ENCODE assay signal across 27 mouse cellular contexts in genomic region chr14:99339021-99339420, GRCm38 (mm10). TPM values are rescaled to one million over a fixed set of nuclear protein-coding genes. Genes with fewer than 3 reads are reported as not detected.
DNase-seq lines count a peak whose midpoint lies in the region; ATAC-seq and TF ChIP-seq lines count a peak whose summit lies in the region.
"Had no signal": no experiment of that assay in that cellular context is flagged by ENCODE, and none has a peak within 500 bp of the region (broad histone marks: within the 10 kb centered on the region; RNA-seq: fewer than 3 reads in every experiment).

No protein-coding gene starts in this region.

- H3K4me2 ChIP-seq in forebrain, postnatal 0 days (ENCODE audit: low read depth), result no peak overlapping the region
- no peak overlapping the region for H3K4me2 ChIP-seq in forebrain, embryonic 12.5 days
- peak overlapping the region; percentile 12; the same call in 1 of the 2 replicates for H3K4me2 ChIP-seq in lung, embryonic 14.5 days
- H3K4me2 ChIP-seq: embryonic facial prominence, embryonic 13.5 days; heart, embryonic 13.5 days; kidney, embryonic 15.5 days; limb, embryonic 12.5 days; liver, embryonic 15.5 days; lung, embryonic 15.5 days; midbrain, embryonic 12.5 days; neural tube, embryonic 13.5 days had no signal

- 63% methylated on average over 8 of the region's 8 CpGs for WGBS in forebrain, postnatal 0 days
- 72% methylated on average over 8 of the region's 8 CpGs for WGBS in forebrain, embryonic 12.5 days
- 46% methylated on average over 8 of the region's 8 CpGs for WGBS in lung, embryonic 14.5 days

- TF ChIP-seq CTCF in forebrain, postnatal 0 days (IDR thresholded peaks at IDR 0.05; ENCODE audit: low read depth), result no peak
- no peak for TF ChIP-seq CTCF in lung, embryonic 14.5 days (IDR thresholded peaks at IDR 0.05; ENCODE audit: low read depth)
- TF ChIP-seq CTCF in brain, embryonic 14.5 days (IDR thresholded peaks at IDR 0.05; ENCODE audit: borderline replicate concordance, extremely low read depth, insufficient read depth, insufficient read length), result no peak

- no peak overlapping the region for H3K4me3 ChIP-seq in forebrain, postnatal 0 days (ENCODE audit: low read depth, low read length)
- H3K4me3 ChIP-seq in forebrain, embryonic 12.5 days (replicated peaks), result no peak overlapping the region
- H3K4me3 ChIP-seq in lung, embryonic 14.5 days (ENCODE audit: low read depth, low read length), result no peak overlapping the region
- H3K4me3 ChIP-seq: embryonic facial prominence, embryonic 13.5 days; forebrain, embryonic 10.5 days; gastrocnemius, adult 2 months; heart, adult 2 months; heart, embryonic 13.5 days; kidney, embryonic 15.5 days; left cerebral cortex, adult 2 months; limb, embryonic 12.5 days; liver, embryonic 15.5 days; lung, embryonic 15.5 days; midbrain, embryonic 12.5 days; neural tube, embryonic 13.5 days had no signal

- no peaks in the 10 kb centered on the region for H3K4me1 ChIP-seq in forebrain, postnatal 0 days (ENCODE audit: insufficient read depth)
- H3K4me1 ChIP-seq in forebrain, embryonic 12.5 days, result 0 out of 2 replicates have a peak, but pooled peaks cover 3% of the 10 kb centered on the region
- H3K4me1 ChIP-seq in lung, embryonic 14.5 days (ENCODE audit: insufficient read depth), result no peaks in the 10 kb centered on the region
- H3K4me1 ChIP-seq: embryonic facial prominence, embryonic 13.5 days; limb, embryonic 12.5 days; liver, embryonic 15.5 days; lung, embryonic 15.5 days; neural tube, embryonic 13.5 days had no signal

- H3K9me3 ChIP-seq in forebrain, postnatal 0 days (ENCODE audit: low read length), result no peaks in the 10 kb centered on the region
- H3K9me3 ChIP-seq in forebrain, embryonic 12.5 days, result no peaks in the 10 kb centered on the region
- H3K9me3 ChIP-seq in lung, embryonic 14.5 days (ENCODE audit: low read depth, low read length), result no peaks in the 10 kb centered on the region
- H3K9me3 ChIP-seq: embryonic facial prominence, embryonic 13.5 days; forebrain, embryonic 10.5 days; heart, embryonic 13.5 days; kidney, embryonic 15.5 days; limb, embryonic 12.5 days; liver, embryonic 15.5 days; lung, embryonic 15.5 days; midbrain, embryonic 12.5 days; neural tube, embryonic 13.5 days had no signal

- no peaks in the 10 kb centered on the region for H3K27me3 ChIP-seq in forebrain, postnatal 0 days (ENCODE audit: insufficient read depth, low read length)
- H3K27me3 ChIP-seq in forebrain, embryonic 12.5 days, result no peaks in the 10 kb centered on the region
- no peaks in the 10 kb centered on the region for H3K27me3 ChIP-seq in lung, embryonic 14.5 days (ENCODE audit: insufficient read depth, low read length)
- H3K27me3 ChIP-seq: embryonic facial prominence, embryonic 13.5 days; heart, embryonic 13.5 days; kidney, embryonic 15.5 days; limb, embryonic 12.5 days; liver, embryonic 15.5 days; lung, embryonic 15.5 days; midbrain, embryonic 12.5 days; neural tube, embryonic 13.5 days had no signal

- H3K27ac ChIP-seq in forebrain, postnatal 0 days (ENCODE audit: low read depth, low read length), result no peak overlapping the region
- H3K27ac ChIP-seq in forebrain, embryonic 12.5 days, result no peak overlapping the region
- no peak overlapping the region for H3K27ac ChIP-seq in lung, embryonic 14.5 days (ENCODE audit: low read depth)
- H3K27ac ChIP-seq: embryonic facial prominence, embryonic 13.5 days; forebrain, embryonic 10.5 days; gastrocnemius, adult 2 months; heart, adult 2 months; heart, embryonic 13.5 days; kidney, embryonic 15.5 days; left cerebral cortex, adult 2 months; limb, embryonic 12.5 days; liver, embryonic 15.5 days; lung, embryonic 15.5 days; midbrain, embryonic 12.5 days; neural tube, embryonic 13.5 days had no signal

- peak; percentile 33 for DNase-seq in forebrain, postnatal 0 days
- no peak for DNase-seq in lung, embryonic 14.5 days
- no peak for DNase-seq in lung, postnatal 10 days
- DNase-seq in ES-CJ7 (ENCODE audit: low read depth, low spot score), result peak; percentile 59
- DNase-seq in brain, embryonic 14.5 days (ENCODE audit: low read depth), result peak; percentile 32
- DNase-seq in cerebellum, adult 18-20 months, result no peak
- DNase-seq: adrenal gland, postnatal 14 days; cerebellum, adult 8-10 months; gastrocnemius, adult 2 months; gastrocnemius, postnatal 36 days; heart, adult 2 months; heart, postnatal 10 days; kidney, adult 18-20 months; lung, postnatal 36 days; right cerebral cortex, postnatal 4 days had no signal

- no peaks in the 10 kb centered on the region for H3K36me3 ChIP-seq in forebrain, postnatal 0 days (ENCODE audit: insufficient read depth)
- H3K36me3 ChIP-seq in forebrain, embryonic 12.5 days (replicated peaks), result no peaks in the 10 kb centered on the region
- no peaks in the 10 kb centered on the region for H3K36me3 ChIP-seq in lung, embryonic 14.5 days (ENCODE audit: insufficient read depth)
- H3K36me3 ChIP-seq: embryonic facial prominence, embryonic 13.5 days; forebrain, embryonic 10.5 days; G1E; heart, embryonic 13.5 days; kidney, embryonic 15.5 days; limb, embryonic 12.5 days; liver, embryonic 15.5 days; lung, embryonic 15.5 days; midbrain, embryonic 12.5 days; neural tube, embryonic 13.5 days had no signal

- peak; percentile 70; the same call in 1 of the 2 replicates for ATAC-seq in forebrain, postnatal 0 days
- no peak for ATAC-seq in forebrain, embryonic 12.5 days (ENCODE audit: low FRiP score)
- ATAC-seq in lung, embryonic 14.5 days (ENCODE audit: insufficient read depth), result no peak

- no peak overlapping the region for H3K9ac ChIP-seq in forebrain, postnatal 0 days
- H3K9ac ChIP-seq in forebrain, embryonic 12.5 days, result no peak overlapping the region
- H3K9ac ChIP-seq in lung, embryonic 14.5 days, result no peak overlapping the region
- H3K9ac ChIP-seq: embryonic facial prominence, embryonic 13.5 days; heart, embryonic 13.5 days; kidney, embryonic 15.5 days; limb, embryonic 12.5 days; liver, embryonic 15.5 days; lung, embryonic 15.5 days; midbrain, embryonic 12.5 days; neural tube, embryonic 13.5 days had no signal

- no peak for TF ChIP-seq POLR2A in brain, embryonic 14.5 days (IDR thresholded peaks at IDR 0.05; ENCODE audit: borderline replicate concordance, extremely low read depth, insufficient read depth, insufficient read length, poor library complexity, severe bottlenecking)

RNA-seq across cellular contexts. Expression of gene Klf5, which starts 40.5 kb away (rescaled TPM):
- 5.5 and 6.2 TPM in 2 replicates for total RNA-seq in forebrain, postnatal 0 days (2014; rRNA removed)
- polyA plus RNA-seq in forebrain, postnatal 0 days (2015; fragmentation: Nextera tagmentation; extraction: Ambion mirVana), result 9.7 and 12.1 TPM in 2 replicates
- 2.0 and 2.1 TPM in 2 replicates for polyA plus RNA-seq in forebrain, embryonic 12.5 days (2016; fragmentation: Nextera tagmentation; extraction: Ambion mirVana)
- polyA plus RNA-seq in lung, embryonic 14.5 days (2014; fragmentation: Nextera tagmentation; extraction: Ambion mirVana), result 15.7 and 16.3 TPM in 2 replicates
- polyA plus RNA-seq in brain, embryonic 14.5 days (2012; rRNA removed), result 2.8 and 3.3 TPM in 2 replicates
- polyA plus RNA-seq: G1E had no signal

Comparison
In these comparisons a context has a peak if more than half of its experiments do, and no peak if none do; other contexts are left out.
1. DNase-seq: peak in forebrain, postnatal 0 days (single experiment), ES-CJ7 (single experiment) and brain, embryonic 14.5 days (single experiment); none in lung, embryonic 14.5 days (single experiment), lung, postnatal 10 days (single experiment) and cerebellum, adult 18-20 months (0 of 2).